In genomic region chr4:152204663-152205062, GRCm38 (mm10) we compare ENCODE assay signal across 16 mouse cellular contexts. TPM values are rescaled to one million over a fixed set of nuclear protein-coding genes. Genes with fewer than 3 reads are reported as not detected.
A peak's percentile ranks its signal among the peaks of the same experiment; 100 is the strongest.
DNase-seq lines count a peak whose midpoint lies in the region; ATAC-seq and TF ChIP-seq lines count a peak whose summit lies in the region.
"Had no signal": no experiment of that assay in that cellular context is flagged by ENCODE, and none has a peak within 500 bp of the region (broad histone marks: within the 10 kb centered on the region; RNA-seq: fewer than 3 reads in every experiment).

No protein-coding gene starts in this region.

- ATAC-seq in stomach, postnatal 0 days (ENCODE audit: low FRiP score, low TSS enrichment), result no peak
- no peak for ATAC-seq in activated CD4-positive, CD25-positive, alpha-beta regulatory T cell, adult 4 months

- TF ChIP-seq EP300 in stomach, postnatal 0 days (optimal IDR thresholded peaks at IDR 0.05), result no peak

- peak; percentile 52 for TF ChIP-seq CTCF in stomach, postnatal 0 days (IDR thresholded peaks at IDR 0.05; ENCODE audit: low read depth)

- peak; percentile 98 for DNase-seq in heart, adult 11 months
- DNase-seq in heart, adult 8-10 months (ENCODE audit: low spot score), result no peak
- DNase-seq in lung, postnatal 10 days, result peak; percentile 35
- no peak for DNase-seq in lung, adult 18-20 months
- peak; percentile 54 for DNase-seq in liver
- DNase-seq in stomach, postnatal 0 days (ENCODE audit: low spot score), result no peak
- DNase-seq in left cerebral cortex, adult 9 months (ENCODE audit: low spot score in 2 of 2), result no peak
- DNase-seq: cerebellum, adult 8-10 months; kidney, adult 11 months; right cerebral cortex, postnatal 4 days; thymus, postnatal 4 days had no signal

- H3K36me3 ChIP-seq in stomach, postnatal 0 days (ENCODE audit: control insufficient read depth, insufficient read depth, low read length), result no peaks in the 10 kb centered on the region
- H3K36me3 ChIP-seq: limb, embryonic 13.5 days had no signal

- 76% methylated on average over 6 of the region's 6 CpGs for WGBS in stomach, postnatal 0 days

- no peaks in the 10 kb centered on the region for H3K4me1 ChIP-seq in stomach, postnatal 0 days (replicated peaks; ENCODE audit: control insufficient read depth, insufficient read depth)

- no peak overlapping the region for H3K9ac ChIP-seq in stomach, postnatal 0 days (ENCODE audit: low read length)
- H3K9ac ChIP-seq: limb, embryonic 13.5 days had no signal

- no peak overlapping the region for H3K4me2 ChIP-seq in stomach, postnatal 0 days (replicated peaks; ENCODE audit: low read depth)
- H3K4me2 ChIP-seq: limb, embryonic 13.5 days had no signal

- no peak overlapping the region for H3K27ac ChIP-seq in stomach, postnatal 0 days (replicated peaks)
- H3K27ac ChIP-seq: limb, embryonic 13.5 days had no signal

- no peaks in the 10 kb centered on the region for H3K27me3 ChIP-seq in stomach, postnatal 0 days (ENCODE audit: control insufficient read depth, insufficient read depth, low read length)
- H3K27me3 ChIP-seq: limb, embryonic 13.5 days had no signal

- H3K9me3 ChIP-seq in stomach, postnatal 0 days (ENCODE audit: control insufficient read depth, low read length), result no peaks in the 10 kb centered on the region
- H3K9me3 ChIP-seq: limb, embryonic 13.5 days had no signal

- H3K4me3 ChIP-seq in stomach, postnatal 0 days (ENCODE audit: low read depth, low read length), result no peak overlapping the region
- H3K4me3 ChIP-seq: limb, embryonic 13.5 days had no signal

RNA-seq across cellular contexts. Expression of gene Acot7, which starts 26.7 kb away (rescaled TPM):
- total RNA-seq in heart, adult 8-10 months (2022), result 10 to 100 TPM; 63.9 to 80.9 (median 69.3) TPM
- 51.7 and 55.0 TPM in 2 replicates for polyA plus RNA-seq in stomach, postnatal 0 days (2015; fragmentation: Nextera tagmentation; extraction: Ambion mirVana)
- polyA plus RNA-seq in activated CD4-positive, CD25-positive, alpha-beta regulatory T cell, adult 4 months (2017; shearing (Covaris generic)), result 100 to 1,000 TPM; 134 to 172 TPM

RNA-seq across cellular contexts. Expression of gene Hes2, which starts 46.0 kb away (rescaled TPM):
- total RNA-seq in heart, adult 8-10 months (2022), result not detected
- 0.52 and 0.87 TPM in 2 replicates for polyA plus RNA-seq in stomach, postnatal 0 days (2015; fragmentation: Nextera tagmentation; extraction: Ambion mirVana)
- not detected for polyA plus RNA-seq in activated CD4-positive, CD25-positive, alpha-beta regulatory T cell, adult 4 months (2017; shearing (Covaris generic))
- total RNA-seq: hematopoietic stem cell, adult 5-6 weeks; layer of hippocampus, adult 8-10 months; megakaryocyte, adult 5-6 weeks had no signal
- polyA plus RNA-seq: limb, embryonic 13.5 days had no signal

RNA-seq across cellular contexts. Expression of gene Espn, which starts 52.5 kb away (rescaled TPM):
- total RNA-seq in heart, adult 8-10 months (2022), result 1 to 10 TPM; 2.6 to 3.5 (median 3.0) TPM
- 13.8 and 14.4 TPM in 2 replicates for polyA plus RNA-seq in stomach, postnatal 0 days (2015; fragmentation: Nextera tagmentation; extraction: Ambion mirVana)
- 1 to 10 TPM; 6.9 to 8.3 TPM for polyA plus RNA-seq in activated CD4-positive, CD25-positive, alpha-beta regulatory T cell, adult 4 months (2017; shearing (Covaris generic))

Comparison
In these comparisons a context has a peak if more than half of its experiments do, and no peak if none do; other contexts are left out.
1. DNase-seq: peak in heart, adult 11 months (single experiment), lung, postnatal 10 days (single experiment) and liver (single experiment); none in heart, adult 8-10 months (single experiment), lung, adult 18-20 months (0 of 2), stomach, postnatal 0 days (single experiment) and left cerebral cortex, adult 9 months (0 of 2).